Mouse (Mus musculus) left cerebral cortex, postnatal 10 days (tissue): ENCODE results near the gene Gli2. TPM values are rescaled to one million over a fixed set of nuclear protein-coding genes. Genes with fewer than 3 reads are reported as not detected.

ENCODE experiments used
- DNase-seq, 2 experiments: peaks; one replicate each; pipeline ENCODE4 v3.0.0; 2021 to 2022; ENCODE audit warnings: low spot score in 2 of 2, mixed read lengths in 1 of 2; ENCODE audit errors: extremely low spot score in 1 of 2
- intact Hi-C: fragments of 180-260 bp; cut with DNase I; formaldehyde crosslinking; loops from one replicate; pipeline ENCODE4 v1.15.1; 2025
- total RNA-seq, 2 experiments: library from RNA; stranded (reverse); gene quantifications; 2 replicates each; pipeline ENCODE4 v1.2.3; 2021

Gene Gli2
- 1 to 10 TPM; 2.8 to 3.8 TPM for total RNA-seq

DNA sequence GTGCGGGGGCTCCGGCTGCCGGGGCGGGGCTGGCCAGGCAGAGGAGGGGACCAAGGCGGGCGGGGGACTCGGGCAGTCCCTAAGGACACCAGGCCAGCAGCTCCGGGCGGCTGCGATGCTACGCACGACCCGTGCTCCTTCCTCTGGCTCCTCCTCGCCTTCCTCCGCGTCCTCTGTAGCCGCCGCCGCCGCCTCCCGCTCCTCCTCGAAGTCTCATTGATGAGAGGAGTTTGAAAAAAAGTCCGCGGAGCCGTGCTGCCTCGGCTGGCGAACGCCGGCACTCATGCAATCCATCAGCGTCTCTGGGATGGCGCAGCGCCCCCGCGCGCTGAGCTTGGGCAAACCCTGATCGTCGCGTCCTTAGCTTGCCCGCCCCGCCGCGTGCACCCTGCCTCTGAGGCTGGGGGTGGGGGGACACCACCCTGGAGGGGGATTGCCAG lies at the start of gene Gli2:
Gli2 (minus strand) TSS at position 218 of the 440 bp plus-strand sequence.
- intact Hi-C loops: loop anchor here (5.0 to 10.0 kb wide), 2 partner anchors 146 to 279 kb away; no protein-coding TSS in a partner anchor
- DNase-seq: peak; percentile 81 to 90

DNA sequence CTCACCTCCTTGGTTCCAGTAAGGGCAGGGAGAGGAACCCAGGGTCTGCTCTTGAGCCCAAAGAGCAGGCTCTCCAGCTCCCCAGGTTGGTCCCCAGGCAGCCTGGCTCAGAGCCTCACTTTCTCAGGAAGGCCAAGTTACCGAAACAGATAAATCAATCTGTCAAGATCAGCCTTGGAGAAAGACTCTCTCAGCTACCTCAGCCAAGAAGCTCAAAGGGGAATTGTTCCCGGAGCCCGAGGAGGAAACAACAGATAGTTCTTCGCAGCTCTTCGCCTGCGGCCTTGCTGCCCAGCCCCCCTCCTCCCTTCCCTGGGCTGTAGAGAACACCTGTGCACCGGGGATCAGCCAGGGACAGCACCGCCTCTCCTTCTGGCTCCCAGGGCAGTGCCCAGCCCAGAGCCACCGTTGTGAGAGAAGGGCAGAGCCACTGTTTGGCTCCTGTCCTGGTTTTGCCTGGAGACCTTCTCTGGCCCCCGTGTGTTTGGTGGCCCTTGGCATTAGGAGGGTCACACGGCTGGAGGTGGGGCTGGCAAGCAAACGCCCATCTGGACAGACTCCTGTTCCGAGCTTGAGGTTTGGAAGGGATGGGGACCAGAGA lies 44.6 kb upstream of the Gli2 start:
- intact Hi-C loops: no loop called here
- DNase-seq: no peak

DNA sequence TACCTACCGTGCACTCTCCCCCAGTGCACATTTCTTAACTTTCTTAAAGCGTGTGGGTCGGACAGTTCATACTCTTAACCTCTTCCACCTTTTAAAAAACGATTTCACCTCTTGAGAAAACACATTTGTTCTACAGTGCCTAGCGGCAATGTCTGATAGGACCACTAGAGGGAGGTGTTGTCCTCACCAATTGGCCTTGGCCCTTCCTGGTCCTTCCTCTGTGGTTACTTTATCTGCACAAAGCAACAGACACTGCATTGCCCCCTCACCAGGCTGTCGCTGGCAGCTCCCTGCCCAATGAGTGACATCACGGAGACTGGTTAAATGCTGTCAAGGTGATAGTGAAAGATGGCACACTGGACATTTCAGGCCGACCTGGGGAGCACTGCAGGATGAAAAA lies 40.3 kb upstream of the Gli2 start:
- peak; percentile 69 to 74 for DNase-seq
- intact Hi-C loops: loop anchor here (2.0 kb wide), 1 partner anchor 329 kb away; the partner anchor contains the start of gene Inhbb

DNA sequence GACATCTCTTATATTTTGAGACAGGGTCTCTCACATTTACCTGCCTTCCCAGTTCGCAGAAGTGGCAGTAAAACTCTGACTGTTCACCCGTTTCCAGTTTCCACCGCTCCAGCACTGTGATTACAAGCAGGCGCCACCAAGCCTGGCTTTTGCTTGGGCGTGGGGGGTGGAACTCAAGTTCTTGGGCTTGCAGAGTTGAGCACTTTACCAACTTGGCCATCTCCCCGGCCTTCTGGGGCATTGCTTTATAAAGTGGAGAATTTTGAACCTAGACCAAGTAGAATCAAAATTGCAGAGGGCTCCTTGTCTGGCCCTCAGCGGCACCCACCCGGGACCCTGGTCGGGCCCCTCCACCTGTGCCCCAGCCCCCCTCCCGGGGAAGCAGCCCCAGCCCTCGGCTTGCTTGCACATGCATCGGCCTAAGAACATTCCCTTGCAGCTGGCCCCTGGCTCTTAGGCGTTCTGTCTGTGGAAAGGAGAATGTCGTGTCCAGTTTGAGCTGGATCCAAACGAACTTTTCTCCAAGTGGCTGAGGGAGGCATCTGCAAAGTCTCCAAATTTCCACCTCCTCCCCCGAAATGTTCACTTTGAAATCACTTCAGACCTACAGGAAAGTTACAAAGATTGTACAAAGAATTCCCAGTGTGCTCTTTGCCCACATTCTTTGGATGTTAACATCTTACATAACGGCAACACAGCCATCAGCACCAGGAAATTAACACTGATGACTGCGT lies 36.6 kb upstream of the Gli2 start:
- no peak for DNase-seq
- intact Hi-C loops: loop anchor here (5.0 kb wide), 1 partner anchor 457 kb away; no protein-coding TSS in a partner anchor

DNA sequence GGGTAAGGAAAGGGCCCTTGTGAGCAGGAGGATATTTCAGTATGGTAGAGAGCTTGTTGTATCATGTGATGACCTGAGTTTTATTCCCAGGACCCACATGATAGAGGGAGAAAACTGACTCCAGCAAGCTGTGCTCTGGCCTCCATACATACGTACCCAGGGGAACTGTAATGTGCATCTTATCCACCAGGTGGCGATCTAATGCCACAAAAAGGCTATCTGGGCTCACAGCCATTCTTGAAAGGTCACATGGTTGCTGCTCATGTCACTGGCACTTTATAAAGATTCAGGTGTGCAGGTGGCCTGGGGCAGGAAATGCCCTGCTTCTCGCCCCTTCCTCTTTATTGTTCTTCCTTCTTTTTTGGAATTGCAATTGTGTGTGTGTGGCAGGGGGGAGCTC lies 34.1 kb upstream of the Gli2 start:
- intact Hi-C loops: loop anchor here (5.0 kb wide), 1 partner anchor 460 kb away; no protein-coding TSS in a partner anchor
- DNase-seq: peak; percentile 69 to 72

DNA sequence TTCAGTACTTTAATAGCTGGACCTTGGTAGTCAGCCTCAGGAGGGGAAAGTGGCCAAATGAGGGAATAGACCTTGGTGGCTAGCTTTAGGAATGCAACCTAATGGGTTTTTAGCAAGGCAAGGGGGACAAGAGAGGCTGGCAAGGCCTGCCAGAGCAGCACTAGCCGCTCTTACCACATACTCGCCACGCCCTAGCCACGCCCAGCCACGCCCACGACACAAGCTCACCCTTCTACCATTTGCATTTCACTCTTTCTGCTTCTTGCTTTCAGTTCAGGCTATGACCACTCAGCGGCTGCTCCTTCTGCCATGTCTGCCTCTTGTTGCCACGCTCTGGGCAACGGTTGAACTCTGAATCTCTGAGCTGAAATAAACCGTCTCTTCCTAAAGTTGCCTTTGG lies 32.4 kb upstream of the Gli2 start:
- intact Hi-C loops: loop anchor here (5.0 kb wide), 1 partner anchor 462 kb away; no protein-coding TSS in a partner anchor
- DNase-seq: no peak

DNA sequence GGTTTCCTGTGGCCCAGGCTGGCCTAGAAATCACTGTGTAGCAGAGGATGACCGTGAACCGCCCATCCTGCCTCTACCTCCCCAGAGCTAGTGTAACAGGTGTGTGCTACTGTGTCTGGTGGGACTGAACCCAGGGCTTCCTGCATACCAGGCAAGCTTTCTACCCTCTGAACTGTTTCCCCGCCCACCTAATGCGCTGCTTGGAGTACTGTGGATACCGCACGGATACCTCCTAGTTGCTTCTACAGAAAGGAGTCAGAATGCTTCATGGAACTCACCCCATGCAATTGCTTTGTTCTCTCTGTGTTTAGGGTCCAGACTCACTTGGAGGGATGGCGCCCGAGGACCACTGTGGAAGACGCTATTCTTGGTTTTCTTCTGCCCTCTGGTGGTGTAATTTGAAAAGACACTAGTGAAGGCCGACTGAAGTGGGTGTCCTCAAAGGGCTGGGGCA lies 30.1 kb upstream of the Gli2 start:
- intact Hi-C loops: loop anchor here (1.0 kb wide), 1 partner anchor 314 kb away; no protein-coding TSS in a partner anchor
- peak; percentile 52 to 71 for DNase-seq

DNA sequence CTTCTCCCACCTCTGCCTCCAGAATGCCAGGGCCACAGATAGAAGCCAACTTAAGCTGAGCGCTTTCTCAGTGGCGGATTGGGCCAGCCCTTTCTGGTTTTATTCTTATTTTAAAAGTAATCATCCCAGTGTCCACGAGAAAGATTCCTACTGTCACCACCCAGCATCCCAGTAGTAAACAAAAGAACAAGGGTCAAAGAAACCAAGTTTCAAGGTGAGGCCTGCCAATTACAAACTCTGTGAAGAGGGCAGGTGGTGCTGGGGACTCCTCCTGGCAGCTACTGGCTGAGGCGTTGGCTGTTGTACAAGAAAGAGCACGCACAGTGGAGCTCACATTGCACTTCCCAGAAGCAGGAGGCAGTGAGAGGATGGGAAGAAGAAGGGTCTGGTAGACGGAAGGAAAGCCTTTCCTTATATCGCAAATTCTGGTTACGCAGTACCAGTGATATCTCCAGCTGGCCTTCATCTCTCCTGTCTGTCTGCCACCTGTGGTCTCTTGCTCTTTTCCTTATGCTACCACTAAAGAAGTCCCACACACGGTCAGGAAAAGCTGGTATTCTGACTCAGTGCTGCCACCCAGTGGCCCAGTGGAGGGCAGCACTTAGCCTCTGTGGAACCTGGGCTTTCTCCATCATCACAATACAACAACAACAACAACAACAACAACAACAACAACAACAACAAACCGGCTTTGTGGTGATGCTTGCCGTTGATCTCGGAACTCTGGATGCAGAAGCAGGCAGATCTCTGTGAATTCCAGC lies 29.0 kb upstream of the Gli2 start:
- intact Hi-C loops: no loop called here
- DNase-seq: no peak

DNA sequence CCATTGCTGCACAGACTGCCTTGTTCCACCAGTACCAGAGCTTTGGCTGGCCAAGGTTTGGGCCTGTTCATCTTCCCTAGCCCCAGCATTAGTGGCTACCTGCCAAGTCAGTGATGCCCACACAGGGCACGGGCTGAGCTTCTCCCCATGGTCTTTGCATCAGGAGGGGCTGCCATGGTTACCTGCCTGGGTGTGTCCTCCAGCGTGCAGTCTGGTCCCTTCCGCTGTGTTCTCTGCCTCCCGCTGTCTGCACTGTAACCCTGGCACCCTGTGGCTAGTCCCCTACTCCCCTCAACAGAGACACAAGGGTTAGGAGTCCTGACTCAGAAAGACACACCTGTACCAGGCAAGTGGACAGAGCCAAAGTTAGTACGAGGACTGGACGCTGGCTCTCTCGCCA lies 24.5 kb upstream of the Gli2 start:
- intact Hi-C loops: no loop called here
- DNase-seq: no peak

DNA sequence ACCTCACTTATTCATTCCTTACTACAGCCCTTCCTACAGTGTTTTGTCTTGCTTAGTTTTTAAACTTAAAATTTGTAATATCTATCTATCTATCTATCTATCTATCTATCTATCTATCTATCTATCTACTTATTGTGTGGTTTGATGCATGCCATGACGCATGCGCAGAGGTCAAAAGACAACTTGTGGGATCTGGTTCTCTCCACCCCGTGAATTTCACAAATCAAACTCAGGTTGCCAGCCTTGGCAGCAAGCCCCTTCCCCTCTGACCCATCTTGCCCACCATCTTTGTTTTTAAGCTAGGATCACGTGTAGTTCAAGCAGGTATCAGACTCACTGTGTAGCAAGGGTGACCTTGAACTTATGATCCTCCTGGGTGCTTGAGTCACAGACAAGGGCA lies 22.9 kb upstream of the Gli2 start:
- intact Hi-C loops: no loop called here
- DNase-seq: no peak

DNA sequence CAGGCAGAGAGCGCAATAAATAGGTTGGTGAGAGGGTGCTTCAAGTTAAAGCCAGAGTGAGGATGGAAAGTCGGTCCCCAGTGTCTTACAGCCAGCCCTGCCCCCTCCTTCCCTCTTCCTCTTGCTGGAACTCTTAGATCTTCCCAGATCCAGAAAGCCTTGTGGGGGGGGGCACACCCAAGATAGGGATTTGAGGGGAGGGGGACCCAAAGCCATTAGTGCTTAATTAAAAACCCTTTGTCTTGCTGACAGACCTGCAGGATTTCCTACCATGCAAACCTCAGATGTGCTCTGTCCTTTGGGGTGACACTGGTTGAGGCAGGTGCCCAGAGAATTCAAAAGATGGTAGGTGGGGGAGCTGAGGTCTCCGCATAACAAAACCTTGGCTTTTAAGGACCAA lies 22.5 kb upstream of the Gli2 start:
- intact Hi-C loops: no loop called here
- DNase-seq: no peak

DNA sequence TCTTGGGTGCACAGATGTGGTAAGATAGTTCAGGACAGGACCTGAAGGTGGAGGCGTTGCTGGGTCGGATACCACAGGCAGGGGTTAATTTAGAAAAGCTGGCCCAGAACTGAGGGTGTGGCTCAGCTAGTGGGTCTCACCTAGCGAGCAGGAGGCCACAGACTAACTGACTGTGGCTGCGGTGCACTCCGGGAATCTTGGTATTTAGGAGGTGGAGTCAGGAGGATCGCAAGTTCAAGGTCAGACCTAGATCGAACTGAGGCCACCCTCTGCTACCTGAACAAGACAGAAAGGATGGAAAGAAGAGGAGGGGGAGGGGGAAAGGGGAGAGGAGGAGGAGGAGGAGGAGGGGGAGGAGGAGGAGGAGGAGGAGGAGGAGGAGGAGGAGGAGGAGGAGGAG lies 22.1 kb upstream of the Gli2 start:
- intact Hi-C loops: no loop called here
- DNase-seq: no peak

DNA sequence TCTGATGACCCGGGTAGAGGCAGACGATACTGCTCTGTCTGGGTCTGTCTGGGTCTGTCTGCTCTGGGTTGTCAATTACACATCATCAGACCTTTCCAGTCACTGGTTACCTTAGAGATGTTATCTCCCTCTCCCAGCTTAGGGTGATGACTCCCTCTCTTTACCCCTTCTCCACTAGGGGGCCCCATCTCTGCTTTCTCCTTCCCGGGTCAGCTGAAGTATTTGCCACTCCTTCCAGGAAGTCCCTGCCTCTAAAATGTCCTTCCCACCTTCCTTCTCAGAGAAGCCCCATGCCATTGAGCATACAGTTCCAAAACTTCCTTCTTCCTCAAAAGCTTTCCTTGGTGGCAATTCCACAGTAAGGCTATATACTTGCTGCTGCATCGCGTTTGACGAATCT lies 21.5 kb upstream of the Gli2 start:
- DNase-seq: no peak

DNA sequence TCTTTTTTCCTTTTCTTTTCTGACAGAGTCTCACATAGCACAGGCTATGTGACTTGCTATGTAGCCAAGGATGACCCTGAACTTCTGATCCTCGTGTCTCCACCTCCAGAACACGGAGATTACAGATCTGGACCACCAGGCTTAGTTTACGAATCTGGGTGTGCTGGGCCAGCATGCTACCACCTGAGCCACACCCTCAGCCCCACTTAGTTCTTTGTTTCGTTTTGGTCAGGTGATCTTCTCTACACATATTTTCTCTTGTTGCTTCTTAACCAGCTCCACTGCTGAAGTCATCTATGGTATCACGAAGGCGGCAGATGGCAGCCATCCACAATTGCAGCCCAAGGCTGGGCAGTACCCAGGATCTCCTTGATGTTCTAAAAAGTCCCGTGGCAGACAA lies 20.5 kb upstream of the Gli2 start:
- intact Hi-C loops: no loop called here
- no peak for DNase-seq

More for the DNA sequence above, 21.5 kb upstream of the Gli2 start:
- intact Hi-C loops: no loop called here

DNA sequence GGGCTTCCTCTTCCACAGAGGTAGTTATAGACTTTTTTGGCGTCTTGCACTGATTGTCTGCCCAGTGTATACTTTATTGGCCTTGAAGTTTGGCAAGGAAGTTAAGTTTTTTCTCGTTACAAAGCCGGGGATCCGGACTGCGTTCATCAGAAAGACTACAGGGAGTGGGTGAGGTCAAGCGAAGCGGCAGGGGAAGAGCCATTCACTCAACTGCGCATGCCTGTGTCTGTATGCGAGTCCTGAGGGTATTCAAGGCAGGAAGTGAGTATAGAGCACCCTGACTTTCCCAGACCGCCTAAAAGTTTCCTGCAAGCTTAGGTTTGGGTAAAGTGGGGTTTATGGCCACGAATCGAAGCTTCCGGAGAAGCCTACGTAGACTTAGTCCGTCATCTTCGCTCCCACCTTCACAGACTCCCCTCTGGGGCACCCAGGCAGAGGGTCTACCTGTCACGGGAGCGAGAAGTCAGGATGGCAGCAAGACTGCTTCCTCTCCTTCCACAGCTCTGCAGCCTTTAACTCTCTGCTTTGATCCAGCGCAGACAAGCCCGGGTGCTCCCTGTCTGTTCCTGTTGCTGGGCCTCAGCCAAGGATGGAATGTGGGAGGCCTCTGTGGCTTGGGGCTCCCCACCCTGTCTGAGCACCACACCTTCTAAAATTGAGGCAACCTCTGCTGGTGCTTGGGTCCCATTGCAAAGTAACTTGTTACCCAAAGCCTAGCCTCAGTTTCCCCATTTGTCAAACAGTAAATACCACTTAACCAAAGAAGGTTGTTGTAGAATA lies 11.7 kb upstream of the Gli2 start:
- intact Hi-C loops: no loop called here
- DNase-seq: peak in 1 of 2 experiments; percentile 41

DNA sequence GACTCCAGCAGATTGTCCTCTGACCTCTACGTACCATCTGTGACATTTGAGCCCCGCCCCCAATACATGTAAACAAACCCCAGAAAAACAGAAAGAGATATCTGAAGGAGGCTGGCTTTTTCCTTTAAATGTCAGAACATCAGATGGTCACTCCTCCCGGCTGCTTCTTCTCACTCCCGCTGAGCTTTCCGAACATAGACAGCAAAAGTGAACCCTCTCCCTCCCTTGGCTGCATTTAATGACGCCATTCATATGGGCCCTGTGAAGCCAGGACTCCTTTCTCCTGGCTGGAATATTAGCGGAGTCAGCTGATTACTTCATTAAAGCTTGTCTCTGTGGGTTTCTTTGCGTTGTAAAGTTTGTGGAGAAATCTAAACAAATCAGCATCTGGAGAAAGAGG lies 3.1 kb upstream of the Gli2 start:
- no peak for DNase-seq
- intact Hi-C loops: loop anchor here (10.0 kb wide), 1 partner anchor 282 kb away; no protein-coding TSS in a partner anchor

DNA sequence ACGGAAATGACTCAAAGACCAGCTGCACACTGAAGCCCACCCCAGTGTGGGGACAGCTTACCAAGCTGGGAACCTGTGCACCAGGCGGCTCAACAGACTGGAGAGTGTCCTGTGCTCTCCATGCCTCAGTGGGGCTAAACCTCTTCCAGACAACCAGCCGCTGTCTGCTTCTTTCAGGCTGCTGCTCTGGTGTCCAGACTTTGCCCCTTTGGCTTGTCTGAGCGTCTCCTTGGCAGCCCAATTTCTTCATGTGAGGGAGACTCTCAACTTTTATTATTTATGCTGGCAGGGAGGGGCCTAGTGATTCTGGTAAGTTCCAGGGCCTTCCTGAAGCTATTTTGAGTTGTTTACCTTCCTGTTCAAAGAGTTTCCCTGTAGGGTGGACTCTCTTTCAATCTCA lies 2.4 kb upstream of the Gli2 start:
- no peak for DNase-seq
- intact Hi-C loops: loop anchor here (10.0 kb wide), 1 partner anchor 281 kb away; no protein-coding TSS in a partner anchor

DNA sequence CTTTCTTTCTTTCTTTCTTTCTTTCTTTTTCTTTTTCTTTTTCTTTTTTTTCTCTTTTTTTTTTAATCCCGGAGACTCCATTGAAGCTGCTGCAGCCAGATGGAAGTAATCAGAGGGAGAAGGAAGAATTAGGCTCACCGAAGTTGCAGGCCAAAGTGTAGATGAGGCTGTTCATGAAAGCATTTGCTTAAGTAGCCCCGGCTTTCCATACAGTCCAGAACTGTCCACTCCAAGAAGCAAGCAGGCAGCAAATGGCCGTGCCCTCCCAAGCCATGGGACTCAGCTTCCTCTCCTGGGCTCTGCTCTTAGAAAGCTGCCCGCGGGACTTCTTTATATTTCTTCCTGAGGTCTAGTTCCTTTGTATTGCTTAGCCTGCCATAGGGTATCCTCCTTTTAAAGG lies 1.0 kb upstream of the Gli2 start:
- DNase-seq: no peak
- intact Hi-C loops: loop anchor here (5.0 to 10.0 kb wide), 2 partner anchors 147 to 280 kb away; no protein-coding TSS in a partner anchor
